Mouse (Mus musculus) lung, postnatal 0 days (tissue): ENCODE results near the gene Svs5. TPM values are rescaled to one million over a fixed set of nuclear protein-coding genes. Genes with fewer than 3 reads are reported as not detected.
"Not testable (repeated sequence)": the region's sequence is repeated elsewhere in the genome, so short reads cannot be mapped to it uniquely, and the experiment has no call there.

Experiments used
- ATAC-seq: fragments of 200-750 bp; cut with Nextera tagmentation; 2 replicates; pipeline ENCODE4 v1.8.0; 2017; ENCODE audit warnings: moderate library complexity
- DNase-seq: peaks from one replicate; pipeline ENCODE4 v3.0.0-alpha.2; 2016; ENCODE audit warnings: low spot score
- H3K27ac ChIP-seq: fragments of 300-500 bp; sonication (generic); 2 replicates; pipeline ENCODE4 v1.5.1; 2014; ENCODE audit warnings: antibody characterized with exemption, mild to moderate bottlenecking, low read length, mixed read lengths
- H3K27me3 ChIP-seq: fragments of 300-500 bp; sonication (generic); replicated peaks from 2 replicates; pipeline ENCODE4 v1.6.1; 2014; ENCODE audit warnings: low read length, mixed read lengths; ENCODE audit not compliant: insufficient read depth
- H3K36me3 ChIP-seq: fragments of 300-500 bp; sonication (generic); 2 replicates; pipeline ENCODE4 v1.6.1; 2014; ENCODE audit warnings: low read length, mixed read lengths; ENCODE audit not compliant: insufficient read depth
- H3K4me1 ChIP-seq: fragments of 300-500 bp; sonication (generic); 2 replicates; pipeline ENCODE4 v1.6.1; 2014; ENCODE audit warnings: antibody characterized with exemption, low read depth, low read length, mixed read lengths; ENCODE audit not compliant: insufficient read depth
- H3K4me2 ChIP-seq: fragments of 300-500 bp; sonication (generic); replicated peaks from 2 replicates; pipeline ENCODE4 v1.6.1; 2014; ENCODE audit warnings: low read depth, mild to moderate bottlenecking, low read length, moderate library complexity, mixed read lengths
- H3K4me3 ChIP-seq: fragments of 300-500 bp; sonication (generic); 2 replicates; pipeline ENCODE4 v1.5.1; 2014; ENCODE audit warnings: low read depth, low read length
- H3K9ac ChIP-seq: fragments of 300-500 bp; sonication (generic); replicated peaks from 2 replicates; pipeline ENCODE4 v1.6.1; 2014; ENCODE audit warnings: low read depth, mild to moderate bottlenecking
- H3K9me3 ChIP-seq: fragments of 300-500 bp; sonication (generic); 2 replicates; pipeline ENCODE4 v1.6.1; 2016; ENCODE audit warnings: low read length, mixed read lengths
- CTCF ChIP-seq: IDR thresholded peaks from 2 replicates; pipeline ENCODE4 v1.5.1; 2016; ENCODE audit warnings: antibody characterized with exemption, mild to moderate bottlenecking
- EP300 ChIP-seq: IDR thresholded peaks from 2 replicates; pipeline ENCODE4 v1.6.1; 2016; ENCODE audit warnings: antibody characterized with exemption, mild to moderate bottlenecking, control low read depth
- WGBS: fragments of 180-500 bp; shearing (Covaris S2); extraction: QIAGEN DNeasy Blood & Tissue Kit; methylation state at CpG from one replicate; pipeline ENCODE4 v1.1.7; 2014; 5-methylcytosine and 5-hydroxymethylcytosine counted together
- polyA plus RNA-seq: library from polyadenylated mRNA; unstranded; fragments of >200 nt; fragmentation: Nextera tagmentation; extraction: Ambion mirVana; gene quantifications from 2 replicates; pipeline ENCODE4 v1.2.1, GENCODE M21; 2015

Svs5 gene
- polyA plus RNA-seq, 1 experiment from 2014 or later = not detected

DNA sequence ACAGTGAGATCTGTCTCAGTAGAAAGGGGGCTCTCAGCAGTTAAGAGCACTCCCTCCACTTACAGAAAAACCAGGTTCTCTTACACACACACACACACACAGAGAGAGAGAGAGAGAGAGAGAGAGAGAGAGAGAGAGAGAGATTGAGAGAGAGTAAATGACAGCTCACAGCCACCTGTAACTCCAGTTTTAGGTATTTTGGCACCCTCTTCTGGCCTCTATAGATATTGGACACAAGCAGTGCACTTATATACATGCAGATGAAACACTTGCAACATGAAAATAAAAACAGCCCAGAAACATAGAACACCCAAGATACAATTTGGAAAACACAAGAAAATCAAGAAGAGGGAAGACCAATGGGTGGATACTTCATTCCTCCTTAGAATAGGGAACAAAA is 15.2 kb downstream of the Svs5 start:
- 0 out of 2 replicates have a peak, but pooled peaks have one; percentile 15 for TF ChIP-seq CTCF
- H3K27me3 ChIP-seq, H3K9me3 ChIP-seq, H3K36me3 ChIP-seq, DNase-seq, H3K27ac ChIP-seq, H3K4me2 ChIP-seq, ATAC-seq, H3K4me1 ChIP-seq, H3K9ac ChIP-seq, H3K4me3 ChIP-seq: not testable (repeated sequence)

DNA sequence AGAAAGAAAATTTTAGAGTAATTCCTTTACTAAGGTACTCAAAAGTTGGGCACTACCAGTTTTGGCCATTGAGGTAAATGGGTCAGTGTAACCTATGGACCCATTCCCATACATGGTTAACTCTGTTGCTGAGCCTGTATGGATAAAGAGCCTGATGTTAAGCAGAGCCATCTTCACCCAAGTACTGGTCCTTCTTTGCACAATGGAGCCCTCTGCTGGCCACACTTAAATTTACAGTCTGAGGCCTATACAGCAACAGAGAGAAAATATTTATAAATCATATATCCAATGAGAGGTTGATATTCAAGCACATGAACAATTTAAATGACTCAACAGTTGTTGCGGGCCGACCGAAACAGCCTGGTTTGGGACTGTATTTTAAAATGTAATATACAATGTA is 16.4 kb downstream of the Svs5 start:
- WGBS = 96% methylated on average over 3 of the region's 3 CpGs
- Histone ChIP-seq H3K36me3 (no peaks in the 10 kb centered on the region), H3K9me3 (no peaks in the 10 kb centered on the region)

DNA sequence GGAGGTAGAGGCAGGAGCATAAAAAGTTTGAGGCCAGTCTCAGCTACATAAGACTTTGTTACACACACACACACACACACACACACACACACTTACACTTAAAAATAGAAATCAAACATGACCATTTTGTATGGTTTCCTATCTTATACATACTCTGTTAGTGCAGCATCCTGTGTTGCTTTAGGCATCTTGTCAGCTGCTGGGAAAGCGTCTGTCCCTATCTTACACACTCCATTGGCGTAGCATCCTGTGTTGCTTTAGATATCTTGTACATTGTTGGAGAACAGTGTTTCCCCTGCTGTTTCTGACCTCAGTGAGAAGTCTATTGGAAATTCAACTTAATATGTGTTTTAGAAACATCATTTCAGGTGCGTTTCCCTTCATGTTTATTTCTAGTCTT is 20.2 kb downstream of the Svs5 start:
- WGBS = 87% methylated on average over 3 of the region's 3 CpGs
- H3K4me3 ChIP-seq = no peak overlapping the region
- no peak overlapping the region for H3K4me2 ChIP-seq
- DNase-seq (no peak), ATAC-seq (no peak)
- no peak for TF ChIP-seq CTCF
- TF ChIP-seq EP300 = no peak
- no peaks in the 10 kb centered on the region for H3K4me1 ChIP-seq
- no peak overlapping the region for H3K9ac ChIP-seq
- H3K36me3 ChIP-seq = no peaks in the 10 kb centered on the region
- H3K27ac ChIP-seq = no peak overlapping the region
- H3K27me3 ChIP-seq = no peaks in the 10 kb centered on the region
- no peaks in the 10 kb centered on the region for H3K9me3 ChIP-seq

More for the DNA sequence above, 16.4 kb downstream of the Svs5 start:
- Histone ChIP-seq H3K27me3 (no peaks in the 10 kb centered on the region), H3K4me1 (no peaks in the 10 kb centered on the region), H3K4me2 (no peak overlapping the region), H3K27ac (no peak overlapping the region), H3K9ac (no peak overlapping the region), H3K4me3 (no peak overlapping the region)
- no peak for TF ChIP-seq EP300
- TF ChIP-seq CTCF = peak; percentile 56
- ATAC-seq = no peak
- peak; percentile 15 for DNase-seq

DNA sequence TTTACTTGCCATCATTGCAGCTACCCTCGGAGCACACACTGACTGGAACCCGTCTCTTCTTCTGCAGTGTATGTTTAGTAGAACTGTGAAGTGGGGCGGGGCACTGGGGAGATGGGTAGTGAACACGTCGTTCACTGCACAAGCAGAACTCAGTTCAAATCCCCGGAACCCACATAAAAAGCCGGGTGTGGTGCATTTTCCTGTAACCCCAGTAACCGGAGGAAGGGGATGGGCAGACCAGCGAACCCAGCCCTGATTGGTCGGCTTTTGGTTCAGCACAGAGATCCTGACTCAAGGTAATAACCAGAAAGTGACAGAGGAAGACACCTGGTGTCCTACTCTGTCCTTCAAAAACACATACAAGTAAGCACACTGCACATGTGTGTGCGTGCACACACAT is 20.8 kb downstream of the Svs5 start:
- Histone ChIP-seq H3K9ac (no peak overlapping the region), H3K27me3 (no peaks in the 10 kb centered on the region), H3K27ac (no peak overlapping the region), H3K4me1 (no peaks in the 10 kb centered on the region), H3K9me3 (no peaks in the 10 kb centered on the region), H3K4me3 (no peak overlapping the region), H3K4me2 (no peak overlapping the region), H3K36me3 (no peaks in the 10 kb centered on the region)
- 82% methylated on average over 11 of the region's 11 CpGs for WGBS
- ATAC-seq (no peak), DNase-seq (no peak)
- TF ChIP-seq CTCF = no peak
- no peak for TF ChIP-seq EP300

DNA sequence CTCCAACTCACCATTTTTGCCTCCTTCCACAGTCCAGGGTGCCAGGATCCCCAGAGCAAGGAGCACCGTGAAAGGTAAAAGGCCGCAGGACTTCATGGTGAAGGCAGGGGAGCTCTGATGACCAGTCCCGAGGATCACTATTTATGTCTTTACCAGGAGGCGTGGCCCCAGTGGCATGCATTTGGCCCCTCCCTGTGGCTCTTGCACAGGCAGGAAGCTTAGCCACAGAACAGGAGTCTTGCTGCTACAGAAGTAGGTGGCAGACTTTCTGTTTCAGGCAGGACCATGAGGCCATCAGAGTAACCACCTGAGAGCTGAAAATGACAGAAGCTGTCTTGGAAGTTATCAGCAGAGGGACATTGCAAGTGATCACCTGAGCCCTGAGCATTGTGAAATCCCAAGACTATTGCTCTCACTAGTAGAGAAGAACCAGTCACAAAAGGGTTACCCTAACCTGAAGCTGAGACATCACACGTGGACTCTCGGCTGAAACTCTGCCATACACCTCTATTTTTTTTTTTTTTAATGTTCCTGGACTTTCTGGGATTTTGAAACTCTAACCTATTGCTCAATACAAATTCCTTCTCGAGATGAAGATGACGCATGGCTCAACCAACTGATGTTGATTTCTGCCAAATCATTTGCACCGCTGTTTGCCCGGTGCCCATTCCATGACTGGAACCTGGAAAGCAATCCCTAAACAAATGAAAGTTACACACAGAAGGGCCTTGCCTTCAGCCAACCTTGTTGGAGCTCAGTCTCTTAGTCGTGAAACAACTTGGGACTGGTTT is 23.8 kb downstream of the Svs5 start:
- peak; percentile 68 for DNase-seq
- TF ChIP-seq EP300 (peak; percentile 61), CTCF (no peak)
- Histone ChIP-seq H3K27ac (peak overlapping the region; percentile 38; the same call in 1 of the 2 replicates), H3K9ac (no peak overlapping the region), H3K9me3 (no peaks in the 10 kb centered on the region), H3K4me1 (no peaks in the 10 kb centered on the region), H3K36me3 (no peaks in the 10 kb centered on the region), H3K4me2 (no peak overlapping the region), H3K27me3 (no peaks in the 10 kb centered on the region), H3K4me3 (no peak overlapping the region)
- peak; percentile 64 for ATAC-seq
- 51% methylated on average over 11 of the region's 11 CpGs for WGBS

DNA sequence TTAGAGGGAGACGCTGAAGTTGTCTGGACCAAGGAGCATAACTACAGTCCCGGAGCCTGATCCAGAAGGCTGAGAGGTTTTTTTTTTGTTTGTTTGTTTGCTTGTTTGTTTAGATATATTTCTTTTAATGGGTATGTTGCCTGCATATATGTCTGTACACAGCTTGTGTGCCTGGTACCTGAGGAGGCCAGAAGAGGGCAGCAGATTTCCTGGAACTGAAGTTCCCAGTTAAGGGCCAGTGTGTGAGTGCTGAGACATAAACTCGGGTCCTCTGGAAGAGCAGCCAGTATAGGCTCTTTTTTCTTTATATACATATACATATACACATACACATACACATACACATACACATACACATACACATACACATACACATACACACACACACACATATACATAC is 25.8 kb downstream of the Svs5 start:
- DNase-seq (no peak), ATAC-seq (no peak)
- no peaks in the 10 kb centered on the region for H3K27me3 ChIP-seq
- H3K9ac ChIP-seq = no peak overlapping the region
- no peaks in the 10 kb centered on the region for H3K36me3 ChIP-seq
- no peak overlapping the region for H3K27ac ChIP-seq
- H3K4me1 ChIP-seq = no peaks in the 10 kb centered on the region
- H3K4me3 ChIP-seq = no peak overlapping the region
- no peaks in the 10 kb centered on the region for H3K9me3 ChIP-seq
- WGBS = 90% methylated on average over 3 of the region's 3 CpGs
- no peak overlapping the region for H3K4me2 ChIP-seq
- TF ChIP-seq CTCF = peak; percentile 49
- no peak for TF ChIP-seq EP300

DNA sequence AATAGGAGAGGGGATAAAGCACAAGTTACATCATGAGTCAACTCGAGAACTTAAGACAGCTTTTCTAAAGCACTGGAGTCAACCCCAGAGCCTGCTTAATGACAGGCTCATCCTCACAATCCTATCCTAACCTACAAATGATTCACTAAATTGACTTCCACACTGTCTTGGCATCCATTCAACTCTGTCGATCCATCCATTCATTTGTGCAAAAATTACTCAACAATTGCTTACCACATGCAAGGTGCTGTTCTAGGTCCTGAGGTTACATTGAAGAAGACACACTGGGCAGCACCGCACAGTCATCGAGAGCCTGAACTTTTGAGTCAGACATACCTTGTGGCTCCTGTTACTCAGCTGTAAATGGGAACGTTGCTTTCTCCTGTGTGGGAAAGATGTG is 26.5 kb downstream of the Svs5 start:
- Histone ChIP-seq H3K27ac (no peak overlapping the region), H3K9me3 (no peaks in the 10 kb centered on the region), H3K4me2 (no peak overlapping the region), H3K9ac (no peak overlapping the region), H3K27me3 (no peaks in the 10 kb centered on the region), H3K4me3 (no peak overlapping the region), H3K36me3 (no peaks in the 10 kb centered on the region), H3K4me1 (no peaks in the 10 kb centered on the region)
- 81% methylated on average over 5 of the region's 5 CpGs for WGBS
- DNase-seq (no peak), ATAC-seq (no peak)
- TF ChIP-seq EP300 (no peak), CTCF (no peak)
